Mouse (Mus musculus) Patski (cell line): ENCODE data around the gene Gm8720. TPM values are rescaled to one million over a fixed set of nuclear protein-coding genes. Genes with fewer than 3 reads are reported as not detected.
"Not testable (repeated sequence)": the region's sequence is repeated elsewhere in the genome, so short reads cannot be mapped to it uniquely, and the experiment has no call there.

Source experiments
- ATAC-seq: fragments of 100-300 bp; one replicate; pipeline ENCODE4 v1.8.0; 2021
- CTCF ChIA-PET: fragments of 350-600 bp; sonication (Branson Sonifier 250); formaldehyde crosslinking; loops from one replicate; lab custom pipeline; 2022; ENCODE audit warnings: inconsistent platforms; lab: Charles Lee
- POLR2A ChIA-PET: fragments of 350-600 bp; sonication (Branson Sonifier 250); formaldehyde crosslinking; loops from one replicate; lab custom pipeline; 2022; ENCODE audit warnings: antibody characterized with exemption, inconsistent platforms; lab: Charles Lee
- DNase-seq: peaks from one replicate; pipeline ENCODE4 v3.0.0-alpha.2; 2011; ENCODE audit warnings: low read depth, low spot score
- H3K27me3 ChIP-seq: fragments of 371-371 bp; one replicate; pipeline ENCODE4 v1.5.1; 2021
- in situ Hi-C: fragments of 300-500 bp; cut with MboI; formaldehyde crosslinking; loops from 3 replicates; pipeline ENCODE4 v1.11.1; 2018; ENCODE audit warnings: low pct_unique_long_range_greater_than_20kb, mixed read lengths
- polyA plus RNA-seq: library from polyadenylated mRNA; unstranded; gene quantifications from one replicate; pipeline ENCODE4 v1.2.3, GENCODE M21; 2021

The Gm8720 gene
- not detected for polyA plus RNA-seq

GRCm38 (mm10) chr7:23067356-23067755 is at the start of gene Gm8720:
TSS of gene Gm8720 (minus strand) at chr7:23067456.
- in situ Hi-C loops, H3K27me3 ChIP-seq, CTCF ChIA-PET, DNase-seq, ATAC-seq, POLR2A ChIA-PET: not testable (repeated sequence)

- CTCF ChIA-PET, DNase-seq, in situ Hi-C loops, ATAC-seq, H3K27me3 ChIP-seq, POLR2A ChIA-PET: not testable (repeated sequence)
These were observed 12.0 kb downstream of the Gm8720 start, which contains the start of gene Vmn1r163 for GRCm38 (mm10) chr7:23055240-23055639. TSS of gene Vmn1r163 (plus strand) at chr7:23055540.

- CTCF ChIA-PET: not testable (repeated sequence)
These were observed 47.4 kb downstream of the Gm8720 start, which contains the start of gene Gm4216 for GRCm38 (mm10) chr7:23019823-23020222. TSS of gene Gm4216 (minus strand) at chr7:23019923.

More at GRCm38 (mm10) chr7:23019823-23020222, 47.4 kb downstream of the Gm8720 start, which contains the start of gene Gm4216:
- H3K27me3 ChIP-seq, DNase-seq, POLR2A ChIA-PET, in situ Hi-C loops, ATAC-seq: not testable (repeated sequence)

Other genes with a start within 250 kb of the Gm8720 start
- gene Vmn1r159, start 223.9 kb downstream of the Gm8720 start, polyA plus RNA-seq: not detected
- gene Vmn1r160, start 196.2 kb downstream of the Gm8720 start, polyA plus RNA-seq: not detected
- not detected for gene Gm4214, start 82.8 kb downstream of the Gm8720 start, polyA plus RNA-seq
- gene Gm4216, start 47.5 kb downstream of the Gm8720 start, polyA plus RNA-seq: not detected
- not detected for gene Vmn1r163, start 11.9 kb downstream of the Gm8720 start, polyA plus RNA-seq
- not detected for gene Gm10662, start 77.0 kb upstream of the Gm8720 start, polyA plus RNA-seq
- not detected for gene Vmn1r165, start 149.9 kb upstream of the Gm8720 start, polyA plus RNA-seq
- not detected for gene Vmn1r166, start 184.2 kb upstream of the Gm8720 start, polyA plus RNA-seq
- gene Gm6902, start 211.4 kb upstream of the Gm8720 start, polyA plus RNA-seq: not detected
- gene Nlrp4e, start 233.7 kb upstream of the Gm8720 start, polyA plus RNA-seq: not detected